Mouse (Mus musculus): Measurements from ENCODE around the gene Tent5b. TPM values are rescaled to one million over a fixed set of nuclear protein-coding genes. Genes with fewer than 3 reads are reported as not detected.

Tent5b gene
- polyA plus RNA-seq, 1 experiment from 2014 or later, result 5.5 TPM

DNA sequence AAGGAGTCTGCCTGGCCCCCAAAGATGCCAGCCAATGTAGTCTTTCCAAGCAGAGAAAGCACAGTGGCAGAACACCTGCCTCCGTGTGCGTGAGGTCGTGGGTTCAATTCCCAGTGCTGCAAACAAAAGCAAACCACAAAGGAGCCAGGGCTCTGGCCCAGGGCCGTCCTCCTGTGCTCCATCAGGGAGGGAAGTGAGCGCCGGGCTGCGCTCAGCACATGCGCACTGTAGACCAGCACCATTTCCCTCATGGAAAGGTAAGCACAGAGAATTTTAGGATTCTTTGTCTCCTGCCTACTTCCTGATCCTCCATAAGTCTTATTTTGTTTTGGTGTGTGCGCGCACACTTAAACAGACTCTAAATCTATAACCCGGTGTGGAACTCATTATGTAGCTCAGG, 32.0 kb upstream of the Tent5b start:
- POLR2A ChIA-PET, result no interaction called here
- CTCF ChIA-PET, result interaction anchor here (0.8 to 8.2 kb wide), 3 partner anchors 19 to 66 kb away, joined by 3 to 84 read pairs (median 5); no protein-coding TSS in a partner anchor
- no peaks in the 10 kb centered on the region for H3K27me3 ChIP-seq
- in situ Hi-C loops (cut with MboI; ENCODE audit: low pct_unique_long_range_greater_than_20kb), result no loop called here
- ATAC-seq (no peak), DNase-seq (ENCODE audit: low read depth, low spot score) (no peak)
- TF ChIP-seq CTCF (IDR thresholded peaks at IDR 0.05), result no peak

DNA sequence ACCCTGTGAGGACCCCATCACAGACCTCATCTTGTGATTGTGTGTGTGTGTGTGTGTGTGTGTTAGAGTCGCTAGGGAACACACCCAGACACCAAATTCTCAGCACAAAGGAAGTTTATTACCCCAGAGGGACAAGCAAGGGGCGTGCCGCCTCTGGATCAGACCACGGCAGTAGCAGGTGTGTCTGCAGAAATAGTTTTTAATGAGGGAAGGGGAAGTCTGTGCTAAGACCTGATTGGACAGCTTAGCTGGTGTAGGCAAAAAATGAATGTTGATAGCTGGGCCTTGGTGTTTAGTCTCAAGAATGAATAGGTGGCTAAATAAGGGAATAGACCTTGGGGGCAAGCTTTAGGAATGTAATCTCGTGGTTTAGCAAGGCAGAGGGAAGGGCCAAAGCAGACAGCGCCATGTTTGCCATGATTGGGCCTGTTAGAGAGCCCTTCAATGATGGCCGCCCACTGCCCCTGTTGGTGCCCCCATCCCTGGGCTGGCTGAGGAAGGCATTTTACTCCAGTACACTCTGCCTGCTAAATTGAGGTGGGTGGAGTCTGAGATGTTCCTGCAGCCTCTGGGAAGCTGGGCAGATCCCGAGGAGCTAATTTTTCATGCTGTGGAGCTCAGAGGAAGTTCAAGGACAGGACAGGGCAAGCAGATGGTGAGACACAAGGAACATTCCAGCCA, 31.1 kb upstream of the Tent5b start:
- TF ChIP-seq CTCF (IDR thresholded peaks at IDR 0.05), result no peak
- POLR2A ChIA-PET, result no interaction called here
- DNase-seq (ENCODE audit: low read depth, low spot score), result no peak
- no peaks in the 10 kb centered on the region for H3K27me3 ChIP-seq
- in situ Hi-C loops (cut with MboI; ENCODE audit: low pct_unique_long_range_greater_than_20kb), result no loop called here
- no peak for ATAC-seq
- CTCF ChIA-PET, result interaction anchor here (0.8 to 8.2 kb wide), 6 partner anchors 9 to 65 kb away, joined by 3 to 84 read pairs (median 4); no protein-coding TSS in a partner anchor

DNA sequence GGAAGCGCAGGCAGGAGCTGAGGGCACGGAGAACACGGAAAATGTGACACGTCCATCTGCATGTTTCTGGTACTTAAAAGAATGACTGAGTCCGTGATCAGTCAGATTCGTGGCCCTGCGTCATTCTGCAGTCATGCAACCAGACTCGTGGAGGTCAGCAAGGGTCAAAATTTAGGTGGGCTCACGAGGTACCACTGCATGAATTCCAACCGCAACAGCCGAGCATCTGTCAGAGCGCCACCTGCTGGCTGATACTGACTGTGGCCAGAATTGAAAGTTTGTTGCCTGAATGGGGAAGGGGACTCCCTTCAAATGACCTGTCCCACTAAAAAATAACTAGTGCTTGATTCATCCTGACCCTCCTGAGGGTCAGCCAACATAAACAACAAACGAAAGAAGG, 30.2 kb upstream of the Tent5b start:
- no peak for ATAC-seq
- POLR2A ChIA-PET, result interaction anchor here (0.6 kb wide), 1 partner anchor 9 kb away, joined by 3 read pairs; no protein-coding TSS in a partner anchor
- CTCF ChIA-PET, result interaction anchor here (0.8 to 8.2 kb wide), 7 partner anchors 10 to 105 kb away, joined by 3 to 84 read pairs (median 3); no protein-coding TSS in a partner anchor
- H3K27me3 ChIP-seq, result no peaks in the 10 kb centered on the region
- DNase-seq (ENCODE audit: low read depth, low spot score), result no peak
- in situ Hi-C loops (cut with MboI; ENCODE audit: low pct_unique_long_range_greater_than_20kb), result no loop called here
- TF ChIP-seq CTCF (IDR thresholded peaks at IDR 0.05), result no peak

DNA sequence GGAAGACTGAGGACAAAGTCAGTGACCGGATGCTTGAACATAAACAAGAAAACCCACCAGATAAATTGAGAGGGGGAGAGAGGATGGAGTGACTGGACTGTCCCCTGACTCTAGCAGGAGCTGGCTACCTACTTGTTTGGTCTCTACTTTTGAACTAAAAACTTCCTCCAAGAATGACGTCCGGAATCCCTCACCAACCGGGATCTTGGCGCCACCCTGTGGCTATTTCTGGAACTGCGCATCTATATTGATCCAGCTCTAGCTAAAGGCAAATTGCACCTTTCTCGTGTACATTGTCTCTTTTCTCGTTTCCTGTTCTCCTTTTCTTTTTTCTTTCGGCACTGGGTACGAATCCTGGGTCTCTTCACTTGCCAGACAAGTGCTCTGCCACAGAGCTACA, 28.4 kb upstream of the Tent5b start:
- no peak for ATAC-seq
- POLR2A ChIA-PET, result no interaction called here
- peak; percentile 83 for TF ChIP-seq CTCF (IDR thresholded peaks at IDR 0.05)
- no peaks in the 10 kb centered on the region for H3K27me3 ChIP-seq
- in situ Hi-C loops (cut with MboI; ENCODE audit: low pct_unique_long_range_greater_than_20kb), result no loop called here
- no peak for DNase-seq (ENCODE audit: low read depth, low spot score)
- CTCF ChIA-PET, result interaction anchor here (0.7 to 8.2 kb wide), 10 partner anchors 10 to 152 kb away, joined by 3 to 84 read pairs (median 4); partner anchors contain the start of gene Tent5b

- ATAC-seq (no peak), DNase-seq (ENCODE audit: low read depth, low spot score) (no peak)
- TF ChIP-seq CTCF (IDR thresholded peaks at IDR 0.05), result no peak
- POLR2A ChIA-PET, result no interaction called here
- in situ Hi-C loops (cut with MboI; ENCODE audit: low pct_unique_long_range_greater_than_20kb), result no loop called here
- H3K27me3 ChIP-seq, result no peaks in the 10 kb centered on the region
- CTCF ChIA-PET, result interaction anchor here (0.7 to 8.2 kb wide), 5 partner anchors 23 to 86 kb away, joined by 3 to 84 read pairs (median 4); partner anchors contain the start of gene Tent5b
These were observed 27.5 kb upstream of the Tent5b start for GRCm38 (mm10) chr4:133452433-133452832.

- no peak for DNase-seq (ENCODE audit: low read depth, low spot score)
- CTCF ChIA-PET, result interaction anchor here (1.5 kb wide), 1 partner anchor 35 kb away, joined by 5 read pairs; no protein-coding TSS in a partner anchor
- no peak for TF ChIP-seq CTCF (IDR thresholded peaks at IDR 0.05)
- H3K27me3 ChIP-seq, result no peaks in the 10 kb centered on the region
- ATAC-seq, result no peak
- in situ Hi-C loops (cut with MboI; ENCODE audit: low pct_unique_long_range_greater_than_20kb), result no loop called here
- POLR2A ChIA-PET, result no interaction called here
These were observed 21.9 kb upstream of the Tent5b start for GRCm38 (mm10) chr4:133458044-133458443.

DNA sequence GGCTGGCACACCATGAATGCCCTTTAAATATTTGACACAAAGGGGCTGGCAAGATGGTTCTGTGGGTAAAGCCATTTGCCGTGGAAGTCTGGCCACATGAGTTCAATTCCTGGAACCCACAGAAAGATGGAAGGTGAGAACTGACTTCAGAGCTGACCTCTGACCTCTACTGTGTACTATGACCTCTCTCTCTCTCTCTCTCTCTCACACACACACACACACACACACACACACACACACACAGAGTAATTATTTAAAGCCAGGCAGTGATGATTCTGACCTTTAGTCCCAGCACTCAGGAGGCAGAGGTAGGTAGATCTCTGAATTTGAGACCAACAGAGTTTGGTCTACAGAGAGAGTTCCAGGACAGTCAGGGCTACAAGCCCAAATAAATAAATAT, 19.9 kb upstream of the Tent5b start:
- CTCF ChIA-PET, result interaction anchor here (0.9 to 2.1 kb wide), 3 partner anchors 11 to 45 kb away, joined by 3 to 4 read pairs (median 3); no protein-coding TSS in a partner anchor
- TF ChIP-seq CTCF (IDR thresholded peaks at IDR 0.05), result no peak
- ATAC-seq (no peak), DNase-seq (ENCODE audit: low read depth, low spot score) (no peak)
- in situ Hi-C loops (cut with MboI; ENCODE audit: low pct_unique_long_range_greater_than_20kb), result loop anchor here (5.0 kb wide), 1 partner anchor 33 kb away; no protein-coding TSS in a partner anchor
- H3K27me3 ChIP-seq, result no peaks in the 10 kb centered on the region
- POLR2A ChIA-PET, result no interaction called here

DNA sequence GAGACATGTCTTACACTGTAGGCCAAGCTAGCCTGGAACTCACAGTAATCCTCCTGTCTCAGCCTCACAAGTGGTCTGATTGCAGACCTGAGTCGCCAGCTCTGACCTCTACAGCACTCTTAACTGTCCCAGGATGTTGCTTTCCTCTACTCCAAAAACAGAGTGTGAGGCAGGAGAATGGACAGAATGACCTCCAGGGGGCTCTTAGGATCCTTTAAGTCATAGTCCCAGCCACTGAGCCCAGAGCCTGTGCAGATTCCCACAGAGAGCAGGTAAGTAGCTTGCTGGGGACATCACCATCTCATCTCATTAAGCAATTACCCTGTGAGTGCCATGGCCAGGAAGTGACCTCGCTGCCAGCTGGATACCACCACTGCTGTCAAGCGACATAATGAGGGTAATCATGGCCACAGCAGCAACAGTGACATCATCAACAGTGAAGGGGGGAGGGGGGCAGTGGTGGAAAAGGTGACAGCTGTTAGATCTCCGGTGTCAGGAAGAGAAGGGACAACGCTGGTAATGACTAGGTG, 19.1 kb upstream of the Tent5b start:
- POLR2A ChIA-PET, result no interaction called here
- in situ Hi-C loops (cut with MboI; ENCODE audit: low pct_unique_long_range_greater_than_20kb), result loop anchor here (5.0 kb wide), 1 partner anchor 34 kb away; no protein-coding TSS in a partner anchor
- ATAC-seq (no peak), DNase-seq (ENCODE audit: low read depth, low spot score) (no peak)
- H3K27me3 ChIP-seq, result no peaks in the 10 kb centered on the region
- no peak for TF ChIP-seq CTCF (IDR thresholded peaks at IDR 0.05)
- CTCF ChIA-PET, result interaction anchor here (2.1 kb wide), 1 partner anchor 46 kb away, joined by 4 read pairs; no protein-coding TSS in a partner anchor

GRCm38 (mm10) chr4:133461362-133461761, 18.6 kb upstream of the Tent5b start:
- ChIA-PET CTCF (interaction anchor here (2.1 kb wide), 1 partner anchor 46 kb away, joined by 4 read pairs; no protein-coding TSS in a partner anchor), POLR2A (no interaction called here)
- in situ Hi-C loops (cut with MboI; ENCODE audit: low pct_unique_long_range_greater_than_20kb), result loop anchor here (5.0 kb wide), 1 partner anchor 34 kb away; no protein-coding TSS in a partner anchor
- no peak for TF ChIP-seq CTCF (IDR thresholded peaks at IDR 0.05)
- ATAC-seq (no peak), DNase-seq (ENCODE audit: low read depth, low spot score) (no peak)
- no peaks in the 10 kb centered on the region for H3K27me3 ChIP-seq

- CTCF ChIA-PET, result interaction anchor here (1.2 kb wide), 1 partner anchor 12 kb away, joined by 4 read pairs; no protein-coding TSS in a partner anchor
- no peak for DNase-seq (ENCODE audit: low read depth, low spot score)
These were observed 16.7 kb upstream of the Tent5b start for GRCm38 (mm10) chr4:133463184-133463583.

DNA sequence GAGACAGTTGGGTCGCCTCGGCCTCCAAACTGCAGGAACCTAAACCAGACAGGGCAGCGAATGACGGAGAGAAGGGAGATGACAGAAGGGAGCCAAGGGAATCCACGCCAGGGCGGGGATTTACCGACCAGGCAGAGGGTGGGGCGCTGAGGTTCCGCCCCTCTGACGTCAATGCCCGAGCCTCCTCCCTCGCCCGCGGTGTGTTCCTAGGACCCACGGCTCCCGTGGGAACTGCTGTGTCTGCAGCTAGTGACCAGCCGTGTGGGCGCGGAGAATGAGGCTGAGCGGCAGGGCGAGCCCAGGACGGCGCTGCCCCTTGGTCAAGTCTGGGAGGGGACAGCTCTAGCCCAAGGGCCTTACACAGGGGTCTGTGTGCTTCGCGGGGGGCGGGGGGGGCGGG, 11.9 kb upstream of the Tent5b start:
- no peaks in the 10 kb centered on the region for H3K27me3 ChIP-seq
- no peak for TF ChIP-seq CTCF (IDR thresholded peaks at IDR 0.05)
- DNase-seq (ENCODE audit: low read depth, low spot score), result no peak
- POLR2A ChIA-PET, result no interaction called here
- CTCF ChIA-PET, result no interaction called here
- no peak for ATAC-seq
- in situ Hi-C loops (cut with MboI; ENCODE audit: low pct_unique_long_range_greater_than_20kb), result no loop called here

More at GRCm38 (mm10) chr4:133463184-133463583, 16.7 kb upstream of the Tent5b start:
- POLR2A ChIA-PET, result no interaction called here
- no peak for TF ChIP-seq CTCF (IDR thresholded peaks at IDR 0.05)
- ATAC-seq, result no peak
- no peaks in the 10 kb centered on the region for H3K27me3 ChIP-seq
- in situ Hi-C loops (cut with MboI; ENCODE audit: low pct_unique_long_range_greater_than_20kb), result loop anchor here (5.0 kb wide), 1 partner anchor 36 kb away; no protein-coding TSS in a partner anchor
